In the genomic region with DNA sequence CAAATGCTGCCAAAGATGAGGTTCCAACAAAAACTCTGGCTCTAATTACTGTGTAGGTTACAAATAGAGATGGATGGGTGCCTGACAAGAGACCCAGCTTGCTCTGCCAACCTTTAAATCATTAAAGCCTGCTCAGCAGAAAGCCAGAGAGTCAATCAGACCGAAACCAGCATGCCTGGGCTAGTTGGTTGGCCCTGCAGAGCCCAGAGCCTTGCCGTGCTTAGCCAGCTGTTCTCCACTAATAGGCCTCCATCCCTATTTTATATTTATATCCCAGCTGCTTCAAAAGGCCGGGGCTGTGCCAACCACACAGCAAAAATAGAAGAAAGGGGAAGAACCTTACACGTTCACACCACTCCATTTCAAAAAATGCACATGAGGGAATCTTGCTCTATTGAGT, we compare ENCODE assay signal across 13 mouse cellular contexts. TPM values are rescaled to one million over a fixed set of nuclear protein-coding genes. Genes with fewer than 3 reads are reported as not detected.
DNase-seq lines count a peak whose midpoint lies in the region; ATAC-seq and TF ChIP-seq lines count a peak whose summit lies in the region.
"Had no signal": no experiment of that assay in that cellular context is flagged by ENCODE, and none has a peak within 500 bp of the region (broad histone marks: within the 10 kb centered on the region; RNA-seq: fewer than 3 reads in every experiment).

No protein-coding gene starts in this region.

- no peak for TF ChIP-seq CTCF in brain, embryonic 14.5 days (IDR thresholded peaks at IDR 0.05; ENCODE audit: borderline replicate concordance, extremely low read depth, insufficient read depth, insufficient read length)
- no peak for TF ChIP-seq CTCF in midbrain, postnatal 0 days (IDR thresholded peaks at IDR 0.05)

- H3K27ac ChIP-seq in hindbrain, embryonic 15.5 days (replicated peaks): no peak overlapping the region
- H3K27ac ChIP-seq in hindbrain, embryonic 12.5 days: no peak overlapping the region
- no peak overlapping the region for H3K27ac ChIP-seq in forebrain, embryonic 16.5 days (ENCODE audit: low read length)
- H3K27ac ChIP-seq in midbrain, postnatal 0 days (ENCODE audit: low read depth, low read length): no peak overlapping the region
- H3K27ac ChIP-seq in kidney, embryonic 14.5 days (ENCODE audit: low read depth, low read length): no peak overlapping the region
- H3K27ac ChIP-seq: heart, embryonic 10.5 days; intestine, embryonic 15.5 days had no signal

- 55% methylated on average over 4 of the region's 4 CpGs for whole genome bisulfite sequencing in hindbrain, embryonic 15.5 days
- 66% methylated on average over 4 of the region's 4 CpGs for WGBS in hindbrain, embryonic 12.5 days
- 46% methylated on average over 4 of the region's 4 CpGs for WGBS in forebrain, embryonic 16.5 days
- 63% methylated on average over 4 of the region's 4 CpGs for WGBS in midbrain, postnatal 0 days
- WGBS in kidney, embryonic 14.5 days: 53% methylated on average over 4 of the region's 4 CpGs

- H3K9ac ChIP-seq in hindbrain, embryonic 15.5 days: no peak overlapping the region
- no peak overlapping the region for H3K9ac ChIP-seq in hindbrain, embryonic 12.5 days
- H3K9ac ChIP-seq in forebrain, embryonic 16.5 days (replicated peaks; ENCODE audit: low read depth, low read length): no peak overlapping the region
- H3K9ac ChIP-seq in midbrain, postnatal 0 days (replicated peaks; ENCODE audit: low read length, poor library complexity, severe bottlenecking): no peak overlapping the region
- H3K9ac ChIP-seq in kidney, embryonic 14.5 days (ENCODE audit: low read depth, low read length): no peak overlapping the region
- H3K9ac ChIP-seq: intestine, embryonic 15.5 days had no signal

- no peak overlapping the region for H3K4me2 ChIP-seq in hindbrain, embryonic 15.5 days
- no peak overlapping the region for H3K4me2 ChIP-seq in hindbrain, embryonic 12.5 days (replicated peaks)
- H3K4me2 ChIP-seq in forebrain, embryonic 16.5 days (ENCODE audit: low read length): no peak overlapping the region
- H3K4me2 ChIP-seq in midbrain, postnatal 0 days (ENCODE audit: low read depth, low read length, poor library complexity, severe bottlenecking): no peak overlapping the region
- no peak overlapping the region for H3K4me2 ChIP-seq in kidney, embryonic 14.5 days (replicated peaks; ENCODE audit: low read depth, low read length)
- H3K4me2 ChIP-seq: intestine, embryonic 15.5 days had no signal

- TF ChIP-seq POLR2A in brain, embryonic 14.5 days (IDR thresholded peaks at IDR 0.05; ENCODE audit: borderline replicate concordance, extremely low read depth, insufficient read depth, insufficient read length, poor library complexity, severe bottlenecking): no peak

- no peaks in the 10 kb centered on the region for H3K9me3 ChIP-seq in hindbrain, embryonic 15.5 days
- H3K9me3 ChIP-seq in hindbrain, embryonic 12.5 days (replicated peaks): no peaks in the 10 kb centered on the region
- no peaks in the 10 kb centered on the region for H3K9me3 ChIP-seq in forebrain, embryonic 16.5 days (ENCODE audit: control insufficient read depth, low read length)
- no peaks in the 10 kb centered on the region for H3K9me3 ChIP-seq in midbrain, postnatal 0 days (ENCODE audit: low read length)
- H3K9me3 ChIP-seq in kidney, embryonic 14.5 days (ENCODE audit: control insufficient read depth, low read length): 0 out of 2 replicates have a peak, but pooled peaks cover 2% of the 10 kb centered on the region
- H3K9me3 ChIP-seq: G1E; heart, embryonic 10.5 days; intestine, embryonic 15.5 days had no signal

- 0 out of 2 replicates have a peak, but pooled peaks cover 7% of the 10 kb centered on the region for H3K4me1 ChIP-seq in hindbrain, embryonic 15.5 days (replicated peaks)
- peaks cover 3% of the 10 kb centered on the region; the same call in 1 of the 2 replicates for H3K4me1 ChIP-seq in hindbrain, embryonic 12.5 days
- H3K4me1 ChIP-seq in forebrain, embryonic 16.5 days (replicated peaks; ENCODE audit: control insufficient read depth, insufficient read depth, low read length): peaks cover 3% of the 10 kb centered on the region; the same call in 1 of the 2 replicates
- peaks cover 6% of the 10 kb centered on the region; the same call in 1 of the 2 replicates for H3K4me1 ChIP-seq in midbrain, postnatal 0 days (ENCODE audit: insufficient read depth, low read length)
- H3K4me1 ChIP-seq in kidney, embryonic 14.5 days (ENCODE audit: control insufficient read depth, insufficient read depth, low read length): no peaks in the 10 kb centered on the region
- H3K4me1 ChIP-seq: intestine, embryonic 15.5 days had no signal

- H3K36me3 ChIP-seq in hindbrain, embryonic 15.5 days: no peaks in the 10 kb centered on the region
- H3K36me3 ChIP-seq in hindbrain, embryonic 12.5 days: no peaks in the 10 kb centered on the region
- no peaks in the 10 kb centered on the region for H3K36me3 ChIP-seq in forebrain, embryonic 16.5 days (ENCODE audit: control insufficient read depth, insufficient read depth)
- no peaks in the 10 kb centered on the region for H3K36me3 ChIP-seq in midbrain, postnatal 0 days (ENCODE audit: insufficient read depth, low read length)
- H3K36me3 ChIP-seq in kidney, embryonic 14.5 days (ENCODE audit: control insufficient read depth, insufficient read depth, low read length): no peaks in the 10 kb centered on the region
- H3K36me3 ChIP-seq: G1E; heart, embryonic 10.5 days; intestine, embryonic 15.5 days had no signal

- no peaks in the 10 kb centered on the region for H3K27me3 ChIP-seq in hindbrain, embryonic 15.5 days
- H3K27me3 ChIP-seq in hindbrain, embryonic 12.5 days: no peaks in the 10 kb centered on the region
- no peaks in the 10 kb centered on the region for H3K27me3 ChIP-seq in forebrain, embryonic 16.5 days (replicated peaks; ENCODE audit: control insufficient read depth, insufficient read depth, low read length)
- H3K27me3 ChIP-seq in midbrain, postnatal 0 days (ENCODE audit: insufficient read depth, low read length): no peaks in the 10 kb centered on the region
- H3K27me3 ChIP-seq in kidney, embryonic 14.5 days (ENCODE audit: control insufficient read depth, insufficient read depth, low read length): no peaks in the 10 kb centered on the region
- H3K27me3 ChIP-seq: intestine, embryonic 15.5 days had no signal

- ATAC-seq in hindbrain, embryonic 15.5 days (ENCODE audit: low FRiP score, low read depth): peak; percentile 67
- ATAC-seq in hindbrain, embryonic 12.5 days (ENCODE audit: low FRiP score): no peak
- peak; percentile 64; the same call in 1 of the 2 replicates for ATAC-seq in forebrain, embryonic 16.5 days
- peak; percentile 41; the same call in 1 of the 2 replicates for ATAC-seq in midbrain, postnatal 0 days (ENCODE audit: low FRiP score)
- no peak for ATAC-seq in kidney, embryonic 14.5 days (ENCODE audit: low FRiP score, low TSS enrichment)
- ATAC-seq: intestine, embryonic 15.5 days had no signal

- peak; percentile 72 for DNase-seq in brain, embryonic 14.5 days (ENCODE audit: low read depth)
- DNase-seq in midbrain, postnatal 0 days (ENCODE audit: low spot score): peak; percentile 40
- DNase-seq in adrenal gland, adult 18-20 months (ENCODE audit: low spot score in 2 of 2): no peak
- DNase-seq: cerebellum, postnatal 36 days; thymus, postnatal 36 days had no signal

- H3K4me3 ChIP-seq in hindbrain, embryonic 15.5 days: no peak overlapping the region
- H3K4me3 ChIP-seq in hindbrain, embryonic 12.5 days: no peak overlapping the region
- H3K4me3 ChIP-seq in forebrain, embryonic 16.5 days (replicated peaks; ENCODE audit: low read length): no peak overlapping the region
- no peak overlapping the region for H3K4me3 ChIP-seq in midbrain, postnatal 0 days (ENCODE audit: low read depth, low read length)
- H3K4me3 ChIP-seq in kidney, embryonic 14.5 days (ENCODE audit: low read length): no peak overlapping the region
- H3K4me3 ChIP-seq: heart, embryonic 10.5 days; intestine, embryonic 15.5 days; megakaryocyte, embryonic 14.5 days had no signal

RNA-seq across cellular contexts. Expression of a gene that starts 2.9 kb away (rescaled TPM):
- 0.60 and 0.83 TPM in 2 replicates for polyA plus RNA-seq in hindbrain, embryonic 15.5 days (2015; fragmentation: Nextera tagmentation; extraction: Ambion mirVana)
- 0.67 and 0.89 TPM in 2 replicates for polyA plus RNA-seq in hindbrain, embryonic 12.5 days (2016; fragmentation: Nextera tagmentation; extraction: Ambion mirVana)
- 0.26 and 0.55 TPM in 2 replicates for polyA plus RNA-seq in brain, embryonic 14.5 days (2012; rRNA removed)
- 0.52 and 0.63 TPM in 2 replicates for polyA plus RNA-seq in forebrain, embryonic 16.5 days (2015; fragmentation: Nextera tagmentation; extraction: Ambion mirVana)
- 0.24 and 1.0 TPM in 2 replicates for total RNA-seq in midbrain, postnatal 0 days (2014; rRNA removed)
- 0.15 and 0.42 TPM in 2 replicates for polyA plus RNA-seq in midbrain, postnatal 0 days (2015; fragmentation: Nextera tagmentation; extraction: Ambion mirVana)
- total RNA-seq in adrenal gland, adult 18-20 months (2021): under 1 TPM; 0.38 to 0.40 TPM
- polyA plus RNA-seq in kidney, embryonic 14.5 days (2014; fragmentation: Nextera tagmentation; extraction: Ambion mirVana): 0.84 and 1.0 TPM in 2 replicates
- polyA plus RNA-seq: G1E had no signal

Comparison
In these comparisons a context has a peak if more than half of its experiments do, and no peak if none do; other contexts are left out.
1. ATAC-seq: peak in hindbrain, embryonic 15.5 days (single experiment), forebrain, embryonic 16.5 days (single experiment) and midbrain, postnatal 0 days (single experiment); none in hindbrain, embryonic 12.5 days (single experiment) and kidney, embryonic 14.5 days (single experiment).
2. DNase-seq: peak in brain, embryonic 14.5 days (single experiment) and midbrain, postnatal 0 days (single experiment); none in adrenal gland, adult 18-20 months (0 of 2).